Mouse (Mus musculus): ENCODE data around the gene Zfp566.
A peak's percentile ranks its signal among the peaks of the same experiment; 100 is the strongest.
"Not testable (repeated sequence)": the region's sequence is repeated elsewhere in the genome, so short reads cannot be mapped to it uniquely, and the experiment has no call there.

The Zfp566 gene

DNA sequence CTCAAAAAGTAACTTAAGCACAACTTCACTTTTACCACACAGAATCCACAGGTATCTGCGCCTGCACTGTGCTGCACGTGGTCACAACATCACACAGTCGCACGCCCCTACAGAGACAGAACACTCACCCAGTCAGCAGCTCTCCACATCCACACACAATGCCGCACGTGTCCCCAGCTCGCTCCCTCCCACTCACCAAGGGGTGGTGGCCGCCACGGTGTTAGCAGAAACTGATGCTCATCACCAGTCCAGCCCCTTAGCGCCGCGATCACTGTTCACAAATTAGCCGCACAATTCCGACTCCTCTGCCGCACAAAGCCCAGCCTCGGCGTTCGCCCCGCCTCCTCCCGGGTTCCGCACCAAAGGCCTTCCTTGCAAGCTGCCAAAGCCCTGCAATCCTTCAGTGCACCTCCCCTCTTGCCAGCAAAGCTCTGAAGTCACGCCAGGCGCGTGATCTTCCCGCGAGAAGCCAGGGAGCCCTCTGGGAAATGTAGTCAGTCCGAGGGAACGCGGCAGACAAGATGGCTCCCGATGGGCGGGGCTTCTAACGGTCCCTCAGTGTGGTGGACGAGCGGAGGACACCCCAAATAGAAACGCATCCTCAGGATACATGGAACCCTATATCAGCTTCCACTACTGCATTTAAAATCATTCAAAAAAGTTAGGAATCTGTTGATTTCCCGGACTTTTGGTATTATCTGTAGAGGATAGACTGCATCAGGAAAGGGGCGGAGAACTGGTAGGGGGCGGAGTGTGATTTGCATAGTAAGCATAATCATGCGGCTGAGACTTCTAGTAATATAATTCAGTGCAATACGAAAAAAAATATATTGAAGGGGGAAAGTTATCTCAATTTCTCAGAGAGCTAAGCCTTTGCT, at the start of gene Zfp566, which contains the start of gene Gm26920:
TSS of gene Zfp566 (minus strand) at position 436 of the 878 bp plus-strand sequence.
TSS of gene Gm26920 (minus strand) at position 319 of the 878 bp plus-strand sequence.
- DNase-seq (ENCODE audit: low spot score): peak; percentile 95

DNA sequence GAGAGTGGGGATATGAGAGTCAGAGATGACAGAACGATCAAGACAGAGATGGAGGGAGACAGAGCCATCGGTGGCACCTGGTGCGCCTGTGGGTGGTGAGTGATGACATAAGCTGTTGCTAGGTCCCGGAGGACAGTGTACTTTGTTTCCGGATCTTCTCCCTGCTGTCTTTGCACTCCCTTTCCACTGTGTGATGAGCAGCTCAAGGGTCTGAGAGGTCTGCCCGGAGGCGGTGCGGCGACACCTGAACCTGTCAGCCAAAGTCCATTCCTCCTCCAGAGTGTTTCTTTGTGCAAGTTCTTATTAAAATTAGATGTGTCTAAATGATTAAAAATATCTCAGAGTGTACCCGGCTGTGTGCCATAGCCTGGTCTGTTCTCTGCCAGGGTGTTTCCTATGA, 46.5 kb upstream of the Zfp566 start:
- no peak for DNase-seq (ENCODE audit: low spot score)

DNA sequence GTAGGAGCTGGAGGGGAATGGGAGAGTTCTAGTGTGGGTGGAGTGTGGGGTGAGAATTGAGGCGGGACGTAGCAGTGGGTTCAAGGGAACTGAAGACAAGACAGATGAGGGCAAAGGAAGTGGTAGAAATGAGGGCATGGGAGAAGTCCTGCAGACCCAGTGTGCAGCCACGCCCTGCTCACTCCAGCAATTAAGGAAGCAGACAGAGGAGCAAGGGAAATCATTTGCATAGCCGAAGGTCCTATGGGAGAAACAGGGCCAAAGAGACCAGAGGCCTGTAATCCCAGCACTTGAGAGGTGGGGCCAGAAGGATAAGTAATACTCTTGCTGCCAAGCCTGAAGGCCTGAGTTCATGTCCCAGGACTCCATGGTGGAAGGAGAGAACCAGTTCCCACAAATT, 42.1 kb upstream of the Zfp566 start:
- no peak for DNase-seq (ENCODE audit: low spot score)

DNA sequence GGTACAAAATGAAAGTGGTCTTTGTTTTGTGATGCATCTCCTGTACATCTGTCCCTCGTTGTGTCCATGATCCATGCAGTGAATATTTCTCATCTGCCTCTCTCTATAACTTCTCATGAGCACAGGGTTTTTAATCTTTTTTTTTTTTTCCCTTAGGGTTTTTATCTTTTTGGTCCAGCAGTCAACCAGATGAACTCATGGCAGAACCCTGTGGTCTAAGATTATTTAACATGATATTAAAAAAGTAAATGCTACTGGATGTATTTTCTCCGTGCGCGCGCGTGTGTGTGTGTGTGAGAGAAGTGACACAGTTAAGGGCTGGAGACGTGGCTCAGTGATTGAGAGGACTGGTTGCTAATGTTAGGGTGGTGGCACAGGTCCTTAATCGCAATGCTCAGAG, 39.6 kb upstream of the Zfp566 start:
- no peak for DNase-seq (ENCODE audit: low spot score)

DNA sequence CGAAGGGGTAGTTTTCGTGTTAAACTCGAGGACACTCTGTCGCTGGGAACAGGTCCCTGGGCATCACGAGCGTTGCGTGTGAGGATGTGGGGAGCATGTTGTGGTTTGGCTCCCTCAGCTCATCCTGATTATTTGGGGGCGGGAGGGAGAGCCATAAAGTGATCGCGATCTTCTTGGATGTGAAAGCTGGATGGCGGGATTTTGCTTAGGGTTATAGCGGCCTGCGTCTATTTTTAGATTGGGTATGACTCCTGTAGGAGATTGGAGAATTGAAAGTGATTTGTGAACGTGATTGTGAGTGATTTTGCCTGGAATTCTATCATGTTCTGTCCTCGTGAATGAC, 31.8 kb upstream of the Zfp566 start:
- DNase-seq (ENCODE audit: low spot score): no peak

DNA sequence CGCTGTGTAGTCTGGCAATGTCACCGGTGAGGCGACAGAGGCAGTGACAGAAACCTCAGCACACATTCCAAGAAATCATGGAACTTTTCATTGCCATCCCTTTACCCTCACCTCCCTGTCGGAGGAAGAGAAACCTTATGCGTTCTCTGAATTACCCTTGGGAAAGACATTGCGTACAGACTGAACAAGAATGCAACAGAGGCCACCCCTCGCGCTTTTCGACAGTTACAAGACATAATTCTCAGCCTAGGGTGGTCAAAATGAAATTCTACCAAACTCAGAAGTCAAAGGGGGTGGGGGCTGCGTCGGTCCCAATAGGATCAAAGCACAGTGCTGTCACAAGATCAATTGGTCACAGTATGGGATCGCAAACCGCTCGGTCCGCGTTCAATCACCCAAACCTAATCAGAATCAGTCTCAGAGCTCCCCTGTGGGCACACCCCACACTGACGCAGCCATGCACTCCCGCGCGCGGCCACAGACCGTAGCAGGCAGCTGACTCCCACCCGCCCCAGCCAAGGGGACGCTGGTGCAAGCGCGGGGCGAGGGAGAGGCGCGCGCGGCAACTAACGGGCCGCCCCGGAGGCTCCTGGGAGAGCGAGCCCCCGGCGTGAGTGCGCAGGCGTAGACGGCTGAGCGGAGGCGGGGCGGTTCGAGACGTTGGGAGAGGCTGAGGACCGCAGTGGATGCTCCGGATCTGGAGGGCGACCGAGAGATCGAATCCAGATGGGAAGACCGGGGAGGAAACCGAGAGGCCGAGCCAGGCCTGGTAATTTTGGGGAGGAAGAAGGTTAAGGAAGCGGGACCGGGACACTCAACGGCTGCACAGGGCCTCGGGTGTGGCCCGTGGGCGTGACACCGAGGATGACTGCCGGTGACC, 31.2 kb upstream of the Zfp566 start, which contains the start of gene Zfp382:
TSS of gene Zfp382 (plus strand) at position 635 of the 880 bp plus-strand sequence.
- peak; percentile 90 for DNase-seq (ENCODE audit: low spot score)

DNA sequence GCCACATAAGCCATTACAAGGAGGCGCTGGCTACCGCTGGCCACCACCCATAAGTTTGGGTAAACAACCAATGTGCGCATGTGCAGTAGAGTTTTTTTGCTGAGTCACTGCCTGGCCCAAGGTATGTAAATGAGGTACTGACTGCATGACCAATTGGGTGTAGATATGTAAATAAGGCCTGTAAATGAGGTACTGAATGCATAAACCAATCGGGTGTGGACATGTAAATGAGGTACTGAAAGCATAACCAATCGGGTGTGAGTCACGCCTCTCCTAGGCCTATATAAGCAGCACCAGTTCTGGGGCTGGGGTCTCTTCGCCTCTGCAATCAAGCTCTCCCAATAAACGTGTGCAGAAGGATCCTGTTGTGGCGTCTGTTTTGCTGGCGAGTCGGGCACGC, 27.6 kb upstream of the Zfp566 start:
- DNase-seq (ENCODE audit: low spot score): not testable (repeated sequence)

DNA sequence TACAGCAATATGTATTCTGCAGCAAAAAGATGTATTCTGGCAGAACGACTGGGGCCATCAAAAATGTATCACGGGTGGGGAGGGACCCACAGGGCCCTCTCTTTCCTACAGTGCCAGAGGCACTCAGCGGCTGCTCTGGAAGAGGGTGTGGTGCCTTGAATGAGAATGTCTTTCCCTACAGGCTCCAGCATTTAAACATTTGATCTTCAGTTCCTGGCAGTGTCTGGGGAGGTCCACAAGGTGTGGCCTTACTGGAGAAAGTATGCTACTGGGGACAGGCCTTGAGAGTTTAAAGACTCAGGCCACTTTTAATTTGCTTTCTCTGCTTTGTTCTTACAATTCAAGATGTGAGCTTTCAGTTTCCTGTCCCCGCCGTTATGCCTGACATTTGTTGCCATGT, 25.7 kb upstream of the Zfp566 start:
- DNase-seq (ENCODE audit: low spot score): no peak

DNA sequence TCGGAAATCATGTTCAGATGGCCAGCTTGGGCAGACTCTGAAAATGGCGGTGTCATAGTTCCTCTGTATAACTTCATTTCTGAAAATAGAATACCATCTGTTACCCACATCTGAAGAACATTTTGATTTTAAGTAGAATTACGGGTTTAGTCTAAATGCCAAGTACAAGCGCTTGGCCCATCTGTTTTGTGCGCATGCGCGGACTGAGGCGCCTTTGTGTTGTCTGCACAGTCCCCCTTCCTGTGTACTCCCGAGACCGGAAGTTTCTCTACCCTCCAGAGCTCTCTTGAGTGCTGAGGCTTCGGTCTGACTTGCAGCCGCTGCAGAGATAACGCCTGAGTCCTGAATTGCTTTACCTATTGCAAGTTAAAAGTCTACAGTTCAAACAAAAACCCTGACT, 9.0 kb upstream of the Zfp566 start:
- peak; percentile 74 for DNase-seq (ENCODE audit: low spot score)

DNA sequence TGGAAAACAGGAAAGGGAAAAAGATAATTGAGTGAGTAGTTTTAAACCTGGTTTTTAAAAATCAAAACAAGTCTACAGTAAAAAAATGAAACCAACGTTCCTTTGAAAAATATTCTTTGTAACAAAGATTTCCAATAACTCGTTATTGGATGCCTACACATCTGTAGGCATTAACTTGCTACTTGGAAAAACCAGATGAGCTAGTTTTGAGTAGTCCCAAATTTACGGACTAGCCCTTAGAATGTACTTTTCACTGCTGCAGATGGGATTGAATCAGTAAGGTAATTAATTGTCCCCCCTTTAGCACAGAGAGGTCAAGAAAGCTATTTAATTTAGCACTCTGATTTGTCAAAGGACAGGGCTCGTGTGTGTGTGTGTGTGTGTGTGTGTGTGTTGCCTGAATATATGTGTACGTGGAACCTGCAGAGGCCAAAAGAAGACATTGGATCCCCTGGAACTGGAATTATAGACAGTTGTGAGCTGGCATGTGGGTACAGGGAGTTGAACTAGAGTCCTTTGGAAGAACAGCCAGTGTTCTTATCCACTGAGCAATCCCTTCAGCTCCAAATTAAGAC, 5.3 kb upstream of the Zfp566 start:
- no peak for DNase-seq (ENCODE audit: low spot score)

DNA sequence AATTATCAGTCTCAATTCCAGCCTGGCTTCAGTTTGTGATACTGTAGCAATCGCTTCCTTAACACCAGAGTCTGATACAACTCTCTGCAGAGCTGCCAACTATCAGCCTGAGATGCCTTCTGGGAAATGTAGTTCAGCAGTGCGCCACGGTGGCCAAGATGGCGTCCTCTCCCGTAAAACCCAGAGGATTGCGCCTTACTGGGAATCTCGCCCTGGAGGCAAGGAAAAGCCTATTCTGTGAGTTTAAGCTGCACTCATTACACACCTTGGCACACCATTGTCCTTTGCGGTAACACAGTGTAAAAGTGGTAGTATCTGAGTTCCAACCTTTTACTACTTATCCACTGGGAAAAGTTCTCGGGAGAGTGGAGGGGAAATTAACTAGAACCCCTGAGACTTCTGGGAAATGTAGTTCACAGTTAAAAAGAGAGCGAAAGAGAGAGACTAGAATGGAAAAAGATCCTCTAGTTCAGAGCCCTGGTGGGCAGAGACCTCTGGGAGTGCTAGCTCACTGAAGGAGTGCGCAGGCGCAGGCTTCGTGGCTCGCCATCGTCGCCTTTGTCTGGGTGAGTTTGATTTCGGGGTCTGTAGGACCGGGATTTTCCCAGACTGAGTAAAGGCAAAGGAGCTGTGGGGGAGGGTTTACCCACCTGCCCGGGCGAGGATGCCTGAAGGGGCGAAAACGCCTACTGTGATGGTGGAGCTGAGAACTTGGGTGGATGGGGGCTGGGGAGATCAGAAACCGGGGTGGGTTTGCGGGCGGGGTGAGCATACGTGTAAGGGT, 4.5 kb upstream of the Zfp566 start, which contains the start of gene Zfp260:
TSS of gene Zfp260 (plus strand) at position 132 of the 784 bp plus-strand sequence.
- DNase-seq (ENCODE audit: low spot score): peak; percentile 91

DNA sequence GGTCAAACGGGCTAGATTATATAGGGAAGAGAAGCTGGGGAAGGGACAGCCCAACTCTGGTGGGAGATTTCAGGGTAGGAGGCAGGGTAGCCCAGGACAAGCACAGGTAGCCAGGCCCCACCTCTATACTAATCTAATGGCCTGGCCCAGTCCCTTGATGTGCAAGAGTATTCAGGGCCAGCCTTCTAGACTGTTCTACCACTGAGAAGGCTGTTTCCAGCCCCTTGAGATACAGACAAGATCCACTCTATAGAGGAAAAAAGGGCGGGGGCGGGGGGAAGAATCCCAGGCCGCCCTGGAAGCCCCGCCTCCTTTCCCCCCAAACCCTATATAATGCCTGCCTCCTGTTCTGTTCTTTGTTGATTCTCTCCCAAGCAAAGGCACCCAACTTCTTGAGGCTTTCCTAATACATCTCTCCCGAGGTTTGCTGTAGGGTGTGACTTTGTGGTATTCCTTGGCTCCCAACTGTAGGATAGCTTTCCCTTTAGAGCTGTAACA, 3.6 kb upstream of the Zfp566 start:
- no peak for DNase-seq (ENCODE audit: low spot score)

DNA sequence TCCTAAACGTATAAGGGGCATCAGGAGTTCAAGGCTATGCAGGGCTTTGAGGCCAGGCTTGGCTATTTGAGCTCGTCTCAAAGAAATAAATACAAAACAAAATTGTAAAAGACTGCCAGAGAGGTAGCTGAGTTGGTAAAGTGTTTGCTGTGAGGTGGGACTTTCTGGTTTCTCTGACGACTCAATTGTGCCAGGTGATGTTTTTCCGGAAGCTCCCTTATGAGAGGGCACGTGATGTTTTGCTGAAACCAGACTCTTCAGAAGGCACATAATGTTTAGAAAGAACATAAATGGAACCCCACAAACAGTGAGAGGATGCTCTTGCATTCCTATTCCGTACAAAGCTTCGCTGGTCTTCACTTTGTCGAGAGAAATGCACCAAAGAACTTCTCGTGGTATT, 2.3 kb upstream of the Zfp566 start:
- DNase-seq (ENCODE audit: low spot score): no peak

DNA sequence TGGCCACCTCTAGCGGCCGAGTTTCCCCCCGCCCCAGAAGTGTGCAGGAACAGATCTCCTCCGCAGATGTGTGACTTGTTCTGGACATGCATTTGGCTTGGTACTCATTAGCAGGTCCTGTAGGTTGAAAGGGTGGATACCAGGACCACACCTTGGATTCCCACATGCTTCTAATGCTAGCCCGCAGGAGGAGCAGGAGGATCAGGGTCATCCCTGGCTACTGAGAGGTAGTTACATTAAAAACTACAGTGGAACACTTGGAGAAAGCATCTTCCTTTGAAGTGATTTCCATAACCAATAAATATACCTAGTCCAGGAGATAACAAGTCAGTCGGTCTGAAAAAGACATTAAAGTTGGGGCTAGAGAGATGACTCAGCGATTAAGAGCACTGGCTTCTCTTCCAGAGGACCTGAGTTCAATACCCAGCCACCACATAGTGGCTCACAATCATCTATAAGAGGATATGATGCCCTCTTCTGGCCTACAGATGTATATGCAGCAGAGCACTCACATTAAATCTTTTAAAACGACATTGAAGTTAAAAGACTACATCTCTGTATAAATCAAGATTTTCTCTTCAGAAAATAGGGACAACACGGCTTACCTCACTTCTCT, 751 bp upstream of the Zfp566 start:
- DNase-seq (ENCODE audit: low spot score): no peak

DNA sequence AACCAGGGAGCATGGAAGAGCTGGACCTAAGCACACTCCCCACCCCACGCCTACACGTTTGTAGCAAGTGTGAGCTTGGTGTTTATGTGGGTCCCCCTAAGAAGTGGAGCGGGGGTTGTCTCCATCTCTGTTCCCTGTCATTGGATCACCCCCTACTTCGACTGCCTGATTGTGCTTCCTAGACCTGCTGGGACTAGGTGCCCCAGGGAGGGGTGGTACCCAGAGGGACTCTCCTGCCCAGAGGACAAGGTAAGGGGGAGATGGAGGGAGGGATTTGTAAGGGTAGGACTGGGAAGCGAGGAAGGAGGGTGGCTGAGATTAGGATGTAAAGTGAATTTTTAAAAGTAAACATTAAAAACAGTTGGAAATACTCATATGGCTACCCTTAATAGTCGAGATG, 922 bp downstream of the Zfp566 start:
- DNase-seq (ENCODE audit: low spot score): no peak

DNA sequence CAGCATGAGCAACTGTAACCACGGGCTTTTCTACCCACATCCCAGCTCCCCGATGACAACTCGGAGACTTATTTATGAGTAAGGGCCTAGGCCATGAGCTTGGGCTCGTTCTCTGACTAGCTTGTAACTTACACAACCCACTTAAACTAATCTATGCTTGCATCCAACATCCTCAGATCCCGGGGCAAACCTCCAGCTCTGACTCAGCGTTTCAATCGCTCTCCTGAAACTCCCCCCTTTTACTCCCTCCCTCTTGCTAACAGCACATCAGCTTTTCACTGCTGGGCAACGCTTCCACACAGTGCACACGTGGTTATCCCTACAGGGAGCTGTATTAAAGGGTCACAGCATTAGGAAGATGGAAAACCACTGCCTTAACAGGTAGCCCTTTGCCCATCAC, 3.8 kb downstream of the Zfp566 start:
- no peak for DNase-seq (ENCODE audit: low spot score)

DNA sequence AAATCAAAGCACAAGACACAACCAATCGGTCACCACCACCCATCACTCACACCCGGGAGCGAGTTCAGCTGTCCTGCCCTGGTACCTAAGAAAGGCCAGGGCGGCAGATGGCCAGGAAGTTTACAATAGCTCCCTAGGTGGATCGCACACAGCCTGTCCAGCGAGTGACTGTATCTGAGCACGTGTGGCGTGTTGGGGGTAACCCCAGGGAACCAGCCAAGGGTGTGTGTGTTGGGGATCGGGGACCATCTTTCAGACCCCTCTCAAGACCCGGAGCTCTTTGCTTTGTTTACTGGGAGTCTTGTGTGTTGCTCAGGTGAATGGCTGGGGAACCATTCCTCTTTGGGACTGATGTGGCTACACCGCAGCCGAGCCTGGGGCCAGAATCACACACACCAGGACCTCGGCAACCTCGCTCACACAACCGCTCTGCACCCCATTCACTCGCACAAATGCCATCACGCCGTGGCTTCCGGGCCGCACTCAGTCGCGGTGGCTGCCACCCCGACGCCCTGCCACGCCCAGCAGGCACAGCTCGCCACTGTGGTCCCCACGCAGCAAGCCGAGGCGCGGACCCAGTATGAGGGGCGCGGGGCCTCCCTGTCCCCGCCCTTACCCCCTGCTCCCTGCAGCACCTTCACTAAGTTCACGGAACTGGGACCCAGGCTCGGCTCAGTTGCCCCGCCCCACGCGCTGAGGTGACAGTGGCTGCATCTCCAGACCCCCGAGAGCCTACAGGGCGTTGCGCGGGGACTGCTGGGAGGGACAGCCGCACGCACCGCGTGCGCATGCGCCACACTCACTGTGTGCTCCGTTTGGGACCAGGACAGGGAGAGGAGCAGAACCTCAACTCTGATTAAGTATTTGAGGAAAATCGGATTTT, 17.9 kb downstream of the Zfp566 start, which contains the start of gene Zfp82:
TSS of gene Zfp82 (minus strand) at position 755 of the 883 bp plus-strand sequence.
- DNase-seq (ENCODE audit: low spot score): peak; percentile 83

DNA sequence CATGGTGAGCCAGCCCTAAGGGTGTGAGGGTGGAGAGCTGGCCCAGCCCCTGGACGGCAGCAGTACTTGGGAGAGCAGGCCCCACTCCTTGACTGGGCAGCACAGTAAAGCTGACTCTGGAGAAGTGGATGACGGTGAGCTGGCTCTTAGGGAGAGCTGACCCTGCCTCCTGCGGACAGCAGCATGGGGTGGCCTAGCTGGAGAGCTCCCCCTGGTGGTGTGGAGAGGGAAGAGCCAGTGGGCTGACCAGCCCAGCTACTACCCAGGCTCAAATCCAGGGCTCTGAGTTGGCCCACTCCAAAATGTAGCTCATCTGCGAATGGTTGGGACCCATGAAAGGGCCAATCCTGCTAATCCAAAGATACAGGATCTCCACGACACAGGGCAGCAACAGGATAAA, 25.7 kb downstream of the Zfp566 start:
- DNase-seq (ENCODE audit: low spot score): no peak

DNA sequence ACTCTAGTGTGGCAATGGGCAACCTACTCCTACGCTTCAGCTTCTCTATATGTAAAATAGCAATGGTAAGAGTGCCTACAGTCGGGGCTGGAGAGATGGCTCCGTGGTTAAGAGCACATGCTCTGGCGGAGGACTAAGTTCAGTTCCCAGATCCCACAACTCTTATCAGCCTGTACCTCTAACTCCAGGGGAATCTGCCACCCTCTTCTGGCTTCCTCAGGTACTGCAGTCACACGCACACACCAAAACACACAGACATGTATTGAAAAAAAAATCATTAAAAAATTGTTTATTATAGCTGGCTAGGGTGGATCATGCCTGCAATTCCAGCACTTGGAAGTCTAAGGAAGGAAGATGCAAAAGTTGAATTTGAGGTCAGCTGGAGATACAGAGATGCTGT, 27.8 kb downstream of the Zfp566 start:
- DNase-seq (ENCODE audit: low spot score): no peak

DNA sequence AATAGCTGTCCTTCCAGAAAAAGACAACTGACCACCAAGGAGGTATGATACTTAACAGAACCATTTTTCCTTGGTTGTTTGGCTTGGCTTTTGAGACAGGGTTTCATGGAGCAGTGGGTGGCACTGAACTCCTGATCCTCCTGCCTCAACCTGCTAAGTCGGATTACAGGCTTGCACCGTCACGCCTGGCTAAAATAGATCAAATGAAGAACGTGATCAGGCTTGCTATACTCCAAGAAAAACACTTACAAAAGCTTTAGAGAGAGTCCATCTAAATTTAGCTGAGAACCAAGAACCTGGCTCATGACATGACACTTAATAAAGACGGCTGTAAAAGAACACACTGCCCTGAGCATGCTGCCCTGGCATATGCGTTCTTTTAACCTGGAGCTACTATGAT, 30.0 kb downstream of the Zfp566 start:
- DNase-seq (ENCODE audit: low spot score): no peak

All from testis, postnatal 14 days (tissue).